Mouse (Mus musculus) midbrain, embryonic 12.5 days (tissue): ENCODE data around the gene Ampd2. TPM values are rescaled to one million over a fixed set of nuclear protein-coding genes. Genes with fewer than 3 reads are reported as not detected.

Source experiments
- ATAC-seq: fragments of 200-750 bp; cut with Nextera tagmentation; 2 replicates; pipeline ENCODE4 v1.8.0; 2017; ENCODE audit warnings: low read depth, moderate TSS enrichment, moderate library complexity; ENCODE audit not compliant: low FRiP score
- H3K27ac ChIP-seq: fragments of 300-500 bp; sonication (generic); replicated peaks from 2 replicates; pipeline ENCODE4 v1.5.1; 2016; ENCODE audit warnings: mild to moderate bottlenecking
- H3K27me3 ChIP-seq: fragments of 300-500 bp; sonication (generic); 2 replicates; pipeline ENCODE4 v1.6.1; 2016; ENCODE audit warnings: mild to moderate bottlenecking
- H3K36me3 ChIP-seq: fragments of 300-500 bp; sonication (generic); 2 replicates; pipeline ENCODE4 v1.6.1; 2016
- H3K4me1 ChIP-seq: fragments of 300-500 bp; sonication (generic); 2 replicates; pipeline ENCODE4 v1.6.1; 2016
- H3K4me2 ChIP-seq: fragments of 300-500 bp; sonication (generic); replicated peaks from 2 replicates; pipeline ENCODE4 v1.6.1; 2016; ENCODE audit warnings: mild to moderate bottlenecking, moderate library complexity
- H3K4me3 ChIP-seq: fragments of 300-500 bp; sonication (generic); 2 replicates; pipeline ENCODE4 v1.5.1; 2016; ENCODE audit warnings: mild to moderate bottlenecking
- H3K9ac ChIP-seq: fragments of 300-500 bp; sonication (generic); replicated peaks from 2 replicates; pipeline ENCODE4 v1.6.1; 2016; ENCODE audit warnings: mild to moderate bottlenecking, moderate library complexity
- H3K9me3 ChIP-seq: fragments of 300-500 bp; sonication (generic); 2 replicates; pipeline ENCODE4 v1.6.1; 2016; ENCODE audit warnings: mild to moderate bottlenecking
- WGBS: fragments of 180-500 bp; shearing (Covaris S2); methylation state at CpG from one replicate; pipeline ENCODE4 v1.1.7; 2016; 5-methylcytosine and 5-hydroxymethylcytosine counted together
- polyA plus RNA-seq: library from polyadenylated mRNA; unstranded; fragments of >200 nt; fragmentation: Nextera tagmentation; extraction: Ambion mirVana; gene quantifications from 2 replicates; pipeline ENCODE4 v1.2.1, GENCODE M21; 2016

Gene Ampd2
- polyA plus RNA-seq, 1 experiment from 2014 or later, result 51.5 TPM

- Histone ChIP-seq H3K9ac (no peak overlapping the region), H3K4me3 (no peak overlapping the region), H3K9me3 (no peaks in the 10 kb centered on the region), H3K4me2 (no peak overlapping the region), H3K27me3 (no peaks in the 10 kb centered on the region), H3K27ac (no peak overlapping the region), H3K36me3 (no peaks in the 10 kb centered on the region), H3K4me1 (peaks cover 5% of the 10 kb centered on the region; the same call in 1 of the 2 replicates)
- ATAC-seq, result no peak
- WGBS, result 93% methylated on average over 12 of the region's 12 CpGs
Observed at GRCm38 (mm10) chr3:108094976-108095760, 8.7 kb upstream of the Ampd2 start.

- Histone ChIP-seq H3K9ac (no peak overlapping the region), H3K4me1 (peaks cover 8% of the 10 kb centered on the region; the same call in 1 of the 2 replicates), H3K4me3 (no peak overlapping the region), H3K27ac (no peak overlapping the region), H3K9me3 (no peaks in the 10 kb centered on the region), H3K27me3 (no peaks in the 10 kb centered on the region), H3K4me2 (no peak overlapping the region), H3K36me3 (no peaks in the 10 kb centered on the region)
- no peak for ATAC-seq
- 64% methylated on average over 1 of the region's 1 CpGs for WGBS
Observed at GRCm38 (mm10) chr3:108094146-108094545, 7.7 kb upstream of the Ampd2 start.

- Histone ChIP-seq H3K9ac (no peak overlapping the region), H3K27me3 (no peaks in the 10 kb centered on the region), H3K4me3 (no peak overlapping the region), H3K4me2 (no peak overlapping the region), H3K27ac (no peak overlapping the region), H3K9me3 (no peaks in the 10 kb centered on the region), H3K4me1 (peaks cover 10% of the 10 kb centered on the region; the same call in 1 of the 2 replicates), H3K36me3 (no peaks in the 10 kb centered on the region)
- WGBS, result 45% methylated on average over 6 of the region's 6 CpGs
- ATAC-seq, result no peak
Observed at GRCm38 (mm10) chr3:108093306-108093705, 6.9 kb upstream of the Ampd2 start.

- H3K27ac ChIP-seq, result no peak within 1 kb of the TSS
- no peak for ATAC-seq
- H3K36me3 ChIP-seq, result no peaks in the 10 kb centered on the region
- H3K9ac ChIP-seq, result no peak within 1 kb of the TSS
- WGBS, result 60% methylated on average over 15 of the region's 15 CpGs
- peaks cover 10% of the 10 kb centered on the region; the same call in 1 of the 2 replicates for H3K4me1 ChIP-seq
- no peak within 1 kb of the TSS for H3K4me2 ChIP-seq
- H3K9me3 ChIP-seq, result no peaks in the 10 kb centered on the region
- H3K4me3 ChIP-seq, result no peak within 1 kb of the TSS
- no peaks in the 10 kb centered on the region for H3K27me3 ChIP-seq
Observed at GRCm38 (mm10) chr3:108092536-108093115, 6.2 kb upstream of the Ampd2 start, which contains the start of gene Gnat2. Gnat2 (plus strand) TSS chr3:108092789.

- H3K4me2 ChIP-seq, result no peak overlapping the region
- H3K9ac ChIP-seq, result no peak overlapping the region
- H3K4me1 ChIP-seq, result peaks cover 10% of the 10 kb centered on the region; the same call in 1 of the 2 replicates
- H3K27me3 ChIP-seq, result no peaks in the 10 kb centered on the region
- ATAC-seq, result no peak
- H3K4me3 ChIP-seq, result no peak overlapping the region
- no peaks in the 10 kb centered on the region for H3K36me3 ChIP-seq
- no peaks in the 10 kb centered on the region for H3K9me3 ChIP-seq
- 81% methylated on average over 6 of the region's 6 CpGs for WGBS
- H3K27ac ChIP-seq, result no peak overlapping the region
Observed at GRCm38 (mm10) chr3:108092030-108092429, 5.6 kb upstream of the Ampd2 start.

- Histone ChIP-seq H3K27ac (no peak overlapping the region), H3K4me3 (no peak overlapping the region), H3K27me3 (no peaks in the 10 kb centered on the region), H3K9me3 (no peaks in the 10 kb centered on the region), H3K4me1 (peaks cover 23% of the 10 kb centered on the region), H3K36me3 (no peaks in the 10 kb centered on the region), H3K4me2 (no peak overlapping the region), H3K9ac (no peak overlapping the region)
- ATAC-seq, result no peak
- WGBS, result 82% methylated on average over 2 of the region's 2 CpGs
Observed at GRCm38 (mm10) chr3:108090561-108090960, 4.1 kb upstream of the Ampd2 start.

- H3K27me3 ChIP-seq, result no peaks in the 10 kb centered on the region
- no peak overlapping the region for H3K27ac ChIP-seq
- no peak overlapping the region for H3K4me3 ChIP-seq
- H3K9ac ChIP-seq, result no peak overlapping the region
- 50% methylated on average over 2 of the region's 2 CpGs for WGBS
- H3K9me3 ChIP-seq, result no peaks in the 10 kb centered on the region
- no peaks in the 10 kb centered on the region for H3K36me3 ChIP-seq
- no peak overlapping the region for H3K4me2 ChIP-seq
- peaks cover 29% of the 10 kb centered on the region for H3K4me1 ChIP-seq
- ATAC-seq, result no peak
Observed at GRCm38 (mm10) chr3:108089916-108090315, 3.5 kb upstream of the Ampd2 start.

- Histone ChIP-seq H3K36me3 (no peaks in the 10 kb centered on the region), H3K4me2 (no peak overlapping the region), H3K27me3 (no peaks in the 10 kb centered on the region), H3K9ac (no peak overlapping the region), H3K9me3 (no peaks in the 10 kb centered on the region), H3K4me1 (peaks cover 37% of the 10 kb centered on the region), H3K27ac (no peak overlapping the region), H3K4me3 (no peak overlapping the region)
- no peak for ATAC-seq
- 36% methylated on average over 5 of the region's 5 CpGs for WGBS
Observed at GRCm38 (mm10) chr3:108088842-108089380, 2.5 kb upstream of the Ampd2 start.

- WGBS, result 90% methylated on average over 3 of the region's 3 CpGs
- Histone ChIP-seq H3K4me3 (no peak overlapping the region), H3K27me3 (no peaks in the 10 kb centered on the region), H3K4me1 (peaks cover 45% of the 10 kb centered on the region), H3K9me3 (no peaks in the 10 kb centered on the region), H3K36me3 (no peaks in the 10 kb centered on the region), H3K27ac (no peak overlapping the region), H3K4me2 (peak overlapping the region; percentile 99; the same call in 1 of the 2 replicates), H3K9ac (no peak overlapping the region)
- ATAC-seq, result no peak
Observed at GRCm38 (mm10) chr3:108087329-108087728, 878 bp upstream of the Ampd2 start.

GRCm38 (mm10) chr3:108085721-108086469 is 556 bp downstream of the Ampd2 start:
- Histone ChIP-seq H3K9ac (peak overlapping the region; percentile 63), H3K4me3 (peak overlapping the region; percentile 58), H3K27me3 (no peaks in the 10 kb centered on the region), H3K4me1 (peaks cover 54% of the 10 kb centered on the region), H3K9me3 (no peaks in the 10 kb centered on the region), H3K36me3 (no peaks in the 10 kb centered on the region), H3K27ac (peak overlapping the region; percentile 81), H3K4me2 (peak overlapping the region; percentile 99)
- 0% methylated on average over 31 of the region's 31 CpGs for WGBS
- ATAC-seq, result peak; percentile 60

GRCm38 (mm10) chr3:108085281-108085720 is 1.1 kb downstream of the Ampd2 start:
- Histone ChIP-seq H3K4me1 (peaks cover 54% of the 10 kb centered on the region), H3K9ac (peak overlapping the region; percentile 63), H3K9me3 (no peaks in the 10 kb centered on the region), H3K27ac (peak overlapping the region; percentile 81), H3K36me3 (peaks cover 2% of the 10 kb centered on the region; the same call in 1 of the 2 replicates), H3K27me3 (no peaks in the 10 kb centered on the region), H3K4me2 (peak overlapping the region; percentile 99), H3K4me3 (peak overlapping the region; percentile 58)
- WGBS, result 0% methylated on average over 14 of the region's 14 CpGs
- ATAC-seq, result peak; percentile 84
